Mouse (Mus musculus): Measurements from ENCODE around the gene Prmt3.

- no peak for TF ChIP-seq POLR2A (IDR thresholded peaks at IDR 0.05; ENCODE audit: insufficient read length, low read depth)
- TF ChIP-seq TCF12 (IDR thresholded peaks at IDR 0.05; ENCODE audit: insufficient read depth, poor library complexity, severe bottlenecking) = no peak
- no peak for TF ChIP-seq CEBPB (IDR thresholded peaks at IDR 0.05; ENCODE audit: insufficient read depth, poor library complexity, severe bottlenecking)
- no peak for TF ChIP-seq MAX (IDR thresholded peaks at IDR 0.05; ENCODE audit: low read depth)
- TF ChIP-seq USF1 (IDR thresholded peaks at IDR 0.05; ENCODE audit: low read depth) = no peak
- TF ChIP-seq SRF (IDR thresholded peaks at IDR 0.05; ENCODE audit: control insufficient read depth, insufficient read length, low read depth) = no peak
- TF ChIP-seq MYOG (IDR thresholded peaks at IDR 0.05; ENCODE audit: control insufficient read depth in 1 of 3, insufficient read depth in 1 of 3, insufficient read length in 2 of 3, low read depth in 2 of 3) = no peak
Observed at GRCm38 (mm10) chr7:49821370-49821769, 43.2 kb downstream of the Prmt3 start.

Data from myocyte (in vitro differentiated cells).